Mouse (Mus musculus) E14TG2a.4 (cell line): ENCODE results near the gene Tchp.

Experiments used
- CTCF ChIP-seq: conservative IDR thresholded peaks from 2 replicates; pipeline ENCODE4 v1.5.1; 2014; ENCODE audit warnings: low read length
- POU5F1 ChIP-seq: IDR thresholded peaks from 2 replicates; pipeline ENCODE4 v1.6.1; 2014; ENCODE audit warnings: low read length, borderline replicate concordance

DNA sequence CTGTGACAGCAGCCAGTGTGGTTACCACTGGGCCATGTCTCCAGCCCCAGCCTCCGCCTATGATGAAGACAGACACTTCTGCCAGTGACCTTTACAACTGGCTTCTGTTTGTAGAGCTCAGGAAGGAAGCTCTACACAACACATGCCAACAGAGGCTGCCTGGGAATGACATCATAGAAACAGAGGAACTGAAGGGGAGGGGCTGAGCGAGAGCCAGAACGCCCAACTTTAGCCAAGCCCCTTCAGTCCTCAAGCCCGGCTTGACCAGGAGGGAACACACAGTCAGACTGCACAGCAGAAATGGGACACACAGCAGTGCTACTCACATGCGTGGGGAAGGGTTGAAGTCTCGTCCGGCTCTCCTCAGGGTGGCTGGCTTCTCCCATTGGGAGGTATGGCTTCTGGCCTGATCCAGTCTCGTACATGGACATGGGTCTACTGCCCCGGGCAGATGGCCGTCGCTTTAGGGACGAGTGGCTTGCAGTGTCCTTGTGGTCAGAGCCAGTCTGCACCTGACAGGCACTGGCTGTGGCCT is 31.2 kb downstream of the Tchp start:
- no peak for TF ChIP-seq CTCF
- no peak for TF ChIP-seq POU5F1
